Mouse (Mus musculus) CH12F3 (cell line): Measurements from ENCODE around the gene Tuba8.

ENCODE experiments used
- in situ Hi-C: fragments of 300-500 bp; cut with MboI; formaldehyde crosslinking; loops from 2 replicates; pipeline ENCODE4 v1.14.3; 2020; ENCODE audit warnings: low sequenced_read_pairs

Tuba8 gene

GRCm38 (mm10) chr6:121226043-121226442 is 15.5 kb downstream of the Tuba8 start:
- in situ Hi-C loops: no loop called here

DNA sequence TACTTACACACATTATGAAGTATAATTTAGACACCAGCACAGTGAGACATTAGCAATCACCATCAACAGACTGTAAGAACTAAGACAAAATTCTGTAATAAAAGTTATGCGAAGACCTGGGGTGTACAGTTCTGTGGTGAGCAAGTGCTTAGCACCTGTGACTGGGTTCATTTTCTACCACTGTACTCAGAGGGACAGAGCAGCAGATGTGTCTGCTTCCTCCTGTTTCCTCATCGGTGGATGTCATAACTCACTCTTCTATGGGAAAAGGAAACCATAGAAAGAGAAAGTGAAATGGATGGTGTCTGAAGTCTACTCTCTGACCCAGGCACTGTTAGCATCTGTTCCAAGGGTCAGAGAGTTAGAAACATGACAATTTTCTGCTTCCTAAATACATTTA is 16.2 kb downstream of the Tuba8 start:
- in situ Hi-C loops: no loop called here

GRCm38 (mm10) chr6:121228421-121228820 is 17.9 kb downstream of the Tuba8 start:
- in situ Hi-C loops: no loop called here

- in situ Hi-C loops: no loop called here
These were observed 22.2 kb downstream of the Tuba8 start for GRCm38 (mm10) chr6:121232652-121233051.

DNA sequence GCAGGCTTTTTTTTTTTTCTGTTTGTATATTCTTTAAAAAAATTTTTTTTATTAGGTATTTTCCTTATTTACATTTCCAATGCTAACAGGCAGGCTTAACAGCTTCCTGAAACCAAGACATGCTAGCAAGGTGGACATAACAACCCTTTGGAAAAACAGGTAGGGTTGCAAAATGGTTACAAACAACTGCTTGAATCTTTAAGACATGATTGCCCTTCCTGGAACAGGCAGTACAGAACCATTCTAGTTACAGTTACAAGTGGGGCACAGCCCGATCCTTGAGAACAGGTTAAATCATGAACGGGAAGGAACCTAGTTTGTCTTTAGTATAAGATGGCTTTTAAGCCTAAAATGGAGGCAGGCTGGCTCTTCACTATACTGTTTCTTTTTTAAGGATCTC is 25.9 kb downstream of the Tuba8 start:
- in situ Hi-C loops: no loop called here

DNA sequence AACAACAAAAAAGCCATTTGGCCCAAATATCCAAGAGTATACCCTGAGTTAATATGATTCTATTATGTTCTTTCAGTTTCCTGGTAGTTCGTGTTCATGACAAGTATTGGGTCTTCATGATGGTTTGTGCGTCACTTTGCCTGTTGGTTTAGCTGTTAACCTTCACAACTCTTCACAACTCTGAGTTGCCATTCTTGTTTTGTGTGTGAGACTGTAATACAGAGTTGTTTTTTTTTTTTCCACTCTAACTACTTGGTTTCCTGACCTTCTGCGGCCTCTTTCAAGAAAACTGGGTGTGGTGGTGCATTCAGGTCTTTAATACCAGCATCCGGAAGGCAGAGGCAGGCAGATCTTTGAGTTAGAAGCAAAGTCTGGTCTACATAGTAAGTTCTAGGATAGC is 27.7 kb downstream of the Tuba8 start:
- in situ Hi-C loops: no loop called here

- in situ Hi-C loops: no loop called here
These were observed 31.3 kb downstream of the Tuba8 start for GRCm38 (mm10) chr6:121241780-121242179.

- in situ Hi-C loops: no loop called here
These were observed 32.7 kb downstream of the Tuba8 start for GRCm38 (mm10) chr6:121243161-121243560.

- in situ Hi-C loops: no loop called here
These were observed 34.9 kb downstream of the Tuba8 start, which contains the start of gene Usp18 for GRCm38 (mm10) chr6:121245127-121246036. Gene Usp18, plus strand, starts transcription at chr6:121245906.

GRCm38 (mm10) chr6:121246037-121246361 is 35.5 kb downstream of the Tuba8 start:
- in situ Hi-C loops: no loop called here

- in situ Hi-C loops: no loop called here
These were observed 39.9 kb downstream of the Tuba8 start for GRCm38 (mm10) chr6:121250406-121250805.

DNA sequence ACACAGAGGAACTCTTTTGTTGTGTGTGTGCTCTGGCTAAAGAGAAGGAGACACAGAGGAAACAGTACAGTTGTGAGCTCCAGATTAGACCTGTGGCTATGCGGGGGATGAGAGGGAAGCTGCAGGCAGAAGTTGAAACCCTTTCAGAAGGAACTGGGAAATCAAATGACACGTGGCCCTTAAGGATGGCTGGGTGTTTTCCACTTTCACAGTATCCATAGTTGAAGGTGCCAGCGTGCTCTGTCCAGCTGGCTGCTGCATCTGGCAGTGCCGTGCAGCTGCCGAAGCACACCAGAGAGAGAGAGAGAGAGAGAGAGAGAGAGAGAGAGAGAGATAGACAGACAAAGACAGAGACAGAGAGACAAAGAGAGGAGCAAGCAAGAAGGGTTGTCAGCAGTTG is 40.8 kb downstream of the Tuba8 start:
- in situ Hi-C loops: no loop called here

DNA sequence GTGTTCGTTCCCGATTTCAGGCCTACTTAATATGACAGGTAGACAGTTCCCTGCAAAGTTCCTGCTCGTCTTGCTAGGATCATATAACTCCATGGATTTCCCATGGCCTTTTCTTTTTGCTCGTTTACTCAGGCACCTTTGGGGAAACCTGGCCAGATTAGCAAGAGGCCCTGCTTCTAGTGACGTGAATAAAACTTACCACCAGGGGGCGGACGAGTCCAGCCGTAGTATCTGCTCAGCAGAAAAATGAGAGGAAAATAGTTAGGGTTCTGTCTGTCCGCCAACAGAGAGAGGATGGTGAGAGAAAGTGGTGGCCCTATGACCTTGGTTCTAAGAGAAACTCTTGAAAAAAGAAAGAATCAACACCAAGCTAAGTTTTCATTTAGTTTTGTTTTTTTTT is 50.1 kb downstream of the Tuba8 start:
- in situ Hi-C loops: no loop called here

DNA sequence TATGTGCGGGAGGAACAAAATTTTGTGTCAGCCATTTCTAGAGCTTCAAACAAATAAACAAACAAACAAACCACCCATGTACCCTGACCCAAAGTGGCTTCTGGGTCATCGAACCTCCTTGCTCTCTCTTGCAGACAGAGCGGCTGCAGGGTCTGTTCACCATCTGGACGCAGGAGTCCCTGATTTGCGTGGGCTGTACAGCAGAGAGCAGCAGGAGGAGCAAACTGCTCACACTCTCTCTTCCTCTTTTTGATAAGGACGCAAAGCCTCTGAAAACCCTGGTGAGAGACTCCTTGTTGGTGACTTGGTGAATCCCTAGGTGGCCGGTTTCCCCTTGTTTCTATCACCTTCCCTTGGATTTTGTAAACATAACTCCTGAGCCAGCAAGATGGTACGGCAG is 50.7 kb downstream of the Tuba8 start:
- in situ Hi-C loops: no loop called here

- in situ Hi-C loops: no loop called here
These were observed 51.5 kb downstream of the Tuba8 start for GRCm38 (mm10) chr6:121262004-121262403.

GRCm38 (mm10) chr6:121262496-121262895 is 52.0 kb downstream of the Tuba8 start:
- in situ Hi-C loops: no loop called here

- in situ Hi-C loops: no loop called here
These were observed 59.7 kb downstream of the Tuba8 start for GRCm38 (mm10) chr6:121270156-121270555.

DNA sequence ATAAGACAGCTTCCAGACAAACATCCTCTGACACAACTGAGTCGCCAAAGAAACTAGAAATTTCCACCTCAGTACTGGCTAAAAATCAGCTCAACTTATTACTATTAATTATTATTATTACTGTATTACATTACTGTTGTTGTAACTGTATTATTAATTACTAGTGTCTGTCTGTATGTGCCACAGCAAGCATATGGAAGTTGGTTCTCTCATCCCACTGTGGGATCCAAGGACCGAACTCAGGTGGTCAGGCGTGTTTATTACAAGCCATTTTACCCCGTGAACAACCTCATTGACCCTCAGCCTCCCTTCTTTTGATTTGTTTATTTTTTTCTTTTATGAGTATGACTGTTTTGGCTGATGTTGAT is 61.2 kb downstream of the Tuba8 start:
- in situ Hi-C loops: no loop called here

DNA sequence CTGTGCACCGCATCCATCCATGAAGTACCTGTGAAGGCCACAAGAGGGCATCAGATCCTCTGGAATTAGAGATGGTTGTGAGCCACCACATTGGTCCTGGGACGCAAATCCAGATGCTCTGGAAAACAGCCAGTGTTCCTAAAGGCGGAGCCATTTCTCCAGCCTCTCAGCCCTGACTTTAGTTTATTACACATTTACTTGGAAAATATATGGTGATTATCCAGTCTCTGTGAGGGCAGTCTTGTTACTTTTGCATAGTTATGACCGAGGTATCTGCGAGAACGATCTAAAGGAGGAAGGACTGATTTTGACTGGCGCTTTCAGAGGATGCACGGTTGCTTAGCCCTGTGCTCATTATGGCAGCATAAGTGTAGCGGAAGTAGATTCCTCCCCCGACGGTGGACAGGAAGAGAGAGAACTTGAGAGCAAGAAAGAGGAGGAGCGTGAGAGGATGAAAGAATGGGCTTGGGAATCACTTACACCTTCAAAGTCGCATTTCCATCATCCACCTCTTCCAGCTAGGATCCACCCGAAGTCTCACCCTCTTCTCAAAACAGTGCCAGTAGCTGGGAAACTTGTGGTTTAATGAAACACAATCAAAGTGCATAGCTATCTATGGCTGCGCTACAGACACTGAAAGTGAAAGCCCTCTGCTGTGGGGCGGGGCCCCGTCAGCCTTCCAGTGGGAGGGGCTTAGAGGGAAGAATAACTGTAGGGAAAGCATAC is 61.7 kb downstream of the Tuba8 start:
- in situ Hi-C loops: no loop called here

DNA sequence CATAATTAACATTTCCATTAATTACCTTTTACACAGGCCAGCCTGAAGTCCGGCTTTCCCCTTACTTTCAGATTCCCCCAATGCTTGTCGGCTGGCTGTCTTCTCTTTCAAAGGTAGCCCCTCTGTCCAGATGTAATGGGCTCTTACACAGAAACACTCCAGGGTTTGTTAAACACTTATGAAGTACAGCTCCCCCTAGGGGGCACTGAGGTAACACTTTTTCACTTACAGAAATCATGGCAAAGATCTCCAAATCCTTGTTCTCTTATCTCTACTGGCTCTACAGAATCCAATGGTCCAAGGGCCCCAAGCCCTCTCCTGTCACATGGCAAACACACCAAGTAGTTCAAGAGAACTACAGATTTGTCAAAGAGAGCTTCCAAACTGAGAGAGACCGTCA is 63.9 kb downstream of the Tuba8 start:
- in situ Hi-C loops: no loop called here
